Mouse (Mus musculus) neural tube, postnatal 0 days (tissue): ENCODE results near the gene Olfr545. TPM values are rescaled to one million over a fixed set of nuclear protein-coding genes. Genes with fewer than 3 reads are reported as not detected.

Experiments used
- polyA plus RNA-seq: library from polyadenylated mRNA; unstranded; fragments of >200 nt; fragmentation: Nextera tagmentation; extraction: Ambion mirVana; gene quantifications from 2 replicates; pipeline ENCODE4 v1.2.1, GENCODE M21; 2015

The Olfr545 gene
- 0.13 and 0.19 TPM in 2 replicates for polyA plus RNA-seq

DNA sequence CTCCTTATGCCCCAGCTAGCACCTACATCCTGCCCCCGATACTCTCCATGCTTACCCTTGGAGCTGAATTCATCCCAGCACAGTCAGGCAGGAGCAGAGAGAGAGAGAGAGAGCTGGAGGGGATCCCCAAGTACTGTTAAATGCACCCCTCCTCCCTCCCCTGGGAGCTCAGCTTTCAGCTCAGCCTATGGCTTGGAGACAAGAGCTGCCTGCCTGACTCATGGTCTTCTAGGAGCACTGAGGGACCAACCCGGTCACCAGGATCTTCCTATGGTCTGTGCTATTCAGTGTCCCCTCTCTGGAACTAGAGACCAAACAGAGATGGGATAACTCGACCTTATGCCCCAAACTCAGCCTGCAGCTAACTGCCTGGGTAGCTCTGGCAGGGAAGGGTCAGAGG lies at the start of gene Olfr545:
Gene Olfr545 (minus strand): TSS at position 101 of the 400 bp plus-strand sequence.

DNA sequence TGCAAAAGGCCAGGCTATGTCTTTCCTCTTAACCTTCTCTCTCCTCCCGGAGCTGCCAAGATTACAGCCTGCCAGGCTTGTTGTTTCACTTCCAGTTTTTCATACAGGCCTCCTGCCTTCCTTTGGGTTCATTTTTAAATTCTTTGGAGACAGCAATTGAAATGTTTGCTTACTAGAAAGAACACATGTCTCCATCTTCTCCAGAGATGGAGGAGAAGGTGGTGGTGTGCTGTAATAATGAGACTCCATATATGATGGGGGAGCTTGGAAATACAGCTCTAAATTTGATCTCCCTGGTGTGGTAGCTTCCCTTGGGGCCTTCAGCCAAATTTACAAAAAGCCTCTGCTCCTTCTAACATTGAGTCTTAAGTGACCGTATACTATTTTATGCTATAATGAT lies 41.2 kb upstream of the Olfr545 start, which contains the start of gene Olfr548-ps1:
Gene Olfr548-ps1 (plus strand): TSS at position 301 of the 400 bp plus-strand sequence.

DNA sequence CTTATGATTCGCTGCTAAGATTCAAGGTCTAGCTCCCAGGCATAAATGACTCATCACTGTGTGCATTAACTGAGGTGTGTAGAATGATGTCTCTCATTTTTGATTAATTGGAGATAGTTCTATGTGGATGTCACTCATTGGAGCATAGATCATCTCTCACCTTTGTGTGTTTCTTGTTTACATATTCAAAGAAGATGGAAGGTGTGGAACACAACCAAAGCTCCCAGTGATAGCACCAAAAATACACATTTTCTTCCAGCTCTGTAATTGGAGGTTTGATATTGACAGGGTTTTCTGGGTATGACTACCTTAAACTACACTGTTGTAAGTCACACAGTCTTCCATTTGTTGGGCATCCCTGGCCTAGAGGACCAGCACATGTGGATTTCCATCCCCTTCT lies 35.1 kb upstream of the Olfr545 start, which contains the start of gene Olfr547:
Gene Olfr547 (plus strand): TSS at position 301 of the 400 bp plus-strand sequence.

DNA sequence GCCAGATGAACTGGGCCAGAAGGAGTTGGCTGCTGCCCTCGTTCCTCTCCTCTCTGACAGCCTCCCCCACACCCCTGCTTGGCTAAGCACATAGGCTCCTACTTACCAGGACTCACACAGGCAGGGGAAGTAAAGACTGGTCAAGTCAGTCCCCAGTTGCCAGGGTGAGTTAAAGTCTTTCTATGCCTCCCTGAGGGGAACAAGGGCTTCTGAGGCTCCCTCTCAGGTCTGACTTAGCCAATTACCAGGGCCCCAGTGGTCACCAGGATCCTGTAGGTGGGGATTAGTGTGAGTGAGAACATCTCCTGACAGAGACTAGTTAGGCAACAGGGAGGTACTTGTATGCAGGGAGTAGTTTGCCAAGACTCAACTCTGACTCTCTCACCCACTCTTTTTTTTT lies 11.2 kb downstream of the Olfr545 start, which contains the start of gene Olfr544:
Gene Olfr544 (minus strand): TSS at position 153 of the 400 bp plus-strand sequence.

DNA sequence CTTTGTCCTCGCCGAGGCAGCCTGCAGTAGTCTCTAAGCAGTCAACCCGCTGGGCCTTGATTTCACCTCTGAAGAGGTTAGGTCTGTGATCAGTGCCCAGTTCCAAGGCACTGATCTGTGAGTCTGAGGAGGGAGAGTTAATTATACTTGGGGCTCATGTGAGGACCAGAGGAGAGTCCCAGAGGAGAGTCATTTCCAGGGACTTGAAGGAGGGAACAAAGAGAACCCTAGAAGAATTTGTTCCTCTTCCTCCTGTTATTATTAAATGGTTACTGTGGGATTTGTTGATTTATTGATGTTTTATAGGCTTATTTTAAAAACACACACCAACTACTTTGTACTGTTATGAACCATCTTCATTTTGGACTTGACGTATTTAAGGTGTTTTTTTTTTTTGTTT lies 17.8 kb downstream of the Olfr545 start, which contains the start of gene Olfr543:
Gene Olfr543 (minus strand): TSS at position 101 of the 400 bp plus-strand sequence.

DNA sequence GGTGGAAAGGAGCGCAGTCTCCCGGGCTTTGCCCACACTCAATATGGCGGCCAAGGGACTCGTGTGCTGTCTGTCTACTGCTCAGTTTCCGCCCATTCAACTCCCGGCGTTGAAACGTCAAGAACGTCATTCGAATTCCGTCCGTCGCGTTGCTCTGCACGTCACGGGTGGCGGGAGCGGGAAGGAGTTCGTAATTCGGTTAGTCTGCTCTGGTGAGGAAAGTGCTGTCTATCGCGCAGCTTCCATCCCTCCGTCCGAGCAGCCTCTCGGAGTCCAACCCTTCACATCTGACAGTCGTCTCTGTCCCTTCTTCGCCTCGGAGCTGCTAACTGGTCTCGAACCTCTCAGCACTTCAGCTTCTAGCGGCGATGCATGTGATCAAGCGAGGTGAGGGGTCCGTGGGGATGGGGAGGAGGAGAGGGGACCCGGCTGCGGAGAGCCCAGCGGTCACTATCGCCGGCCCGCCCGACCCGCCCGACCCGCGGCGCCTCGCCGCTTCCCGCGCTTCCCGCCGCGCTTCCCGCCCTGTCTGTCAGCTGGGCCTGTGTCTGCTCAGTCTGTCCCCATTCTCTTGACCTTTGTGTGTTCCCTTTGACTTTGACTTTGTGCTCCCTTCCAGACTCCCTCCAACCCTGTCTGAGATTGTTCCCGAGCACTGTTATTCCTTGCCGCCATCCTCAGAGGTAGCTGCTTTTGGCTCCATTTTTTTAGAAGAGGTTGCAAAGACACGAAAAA lies 57.5 kb downstream of the Olfr545 start, which contains the start of gene Rrm1:
Gene Rrm1 (plus strand): TSS at position 39 of the 735 bp plus-strand sequence.

Other genes starting within 250 kb of the Olfr545 start
- 23.8 and 27.4 TPM in 2 replicates for gene Rhog, start 243.5 kb downstream of the Olfr545 start, polyA plus RNA-seq
- gene Stim1, start 231.8 kb downstream of the Olfr545 start, polyA plus RNA-seq, result 18.0 TPM in 2 replicates
- gene Rrm1, start 57.9 kb downstream of the Olfr545 start, polyA plus RNA-seq, result 23.1 and 26.0 TPM in 2 replicates
- gene Olfr543, start 17.9 kb downstream of the Olfr545 start, polyA plus RNA-seq, result 0.27 and 0.57 TPM in 2 replicates
- 0.06 TPM in 2 replicates for gene Olfr544, start 11.3 kb downstream of the Olfr545 start, polyA plus RNA-seq
- gene Olfr547, start 35.2 kb upstream of the Olfr545 start, polyA plus RNA-seq, result not detected in 2 replicates
- not detected in 2 replicates for gene Olfr548-ps1, start 41.3 kb upstream of the Olfr545 start, polyA plus RNA-seq
- gene Olfr549, start 50.3 kb upstream of the Olfr545 start, polyA plus RNA-seq, result not detected in 2 replicates
- 0.22 and 0.38 TPM in 2 replicates for gene Trim21, start 65.9 kb upstream of the Olfr545 start, polyA plus RNA-seq
- gene Olfr550, start 71.9 kb upstream of the Olfr545 start, polyA plus RNA-seq, result not detected in 2 replicates
- gene Olfr551, start 92.3 kb upstream of the Olfr545 start, polyA plus RNA-seq, result not detected in 2 replicates
- gene Olfr552, start 98.2 kb upstream of the Olfr545 start, polyA plus RNA-seq, result not detected in 2 replicates
- gene Olfr553, start 118.6 kb upstream of the Olfr545 start, polyA plus RNA-seq, result not detected in 2 replicates
- not detected in 2 replicates for gene Olfr554, start 138.9 kb upstream of the Olfr545 start, polyA plus RNA-seq
- not detected in 2 replicates for gene Olfr555, start 159.2 kb upstream of the Olfr545 start, polyA plus RNA-seq
- not detected in 2 replicates for gene Olfr556, start 165.3 kb upstream of the Olfr545 start, polyA plus RNA-seq
- gene Trim68, start 187.8 kb upstream of the Olfr545 start, polyA plus RNA-seq, result 5.5 and 9.0 TPM in 2 replicates
- not detected in 2 replicates for gene Olfr557, start 196.3 kb upstream of the Olfr545 start, polyA plus RNA-seq
- gene Olfr558, start 202.6 kb upstream of the Olfr545 start, polyA plus RNA-seq, result 0.17 and 0.25 TPM in 2 replicates
- not detected in 2 replicates for gene Olfr33, start 219.5 kb upstream of the Olfr545 start, polyA plus RNA-seq
- gene Olfr559, start 227.9 kb upstream of the Olfr545 start, polyA plus RNA-seq, result not detected in 2 replicates